Mouse (Mus musculus): ENCODE data around the gene Slc6a16. TPM values are rescaled to one million over a fixed set of nuclear protein-coding genes. Genes with fewer than 3 reads are reported as not detected.

Gene Slc6a16
- polyA plus RNA-seq, 1 experiment from 2014 or later = 0.24 TPM

- WGBS = 90% methylated on average over 8 of the region's 8 CpGs
- H3K27me3 ChIP-seq (replicated peaks; ENCODE audit: control insufficient read depth, insufficient read depth, low read length) = no peaks in the 10 kb centered on the region
- H3K27ac ChIP-seq (ENCODE audit: low read depth) = no peak overlapping the region
- H3K9me3 ChIP-seq (ENCODE audit: control insufficient read depth, low read length) = no peaks in the 10 kb centered on the region
- ATAC-seq (replicated peaks; ENCODE audit: low FRiP score, low TSS enrichment, low read depth) = no peak
- H3K9ac ChIP-seq (ENCODE audit: low read length) = no peak overlapping the region
- H3K4me1 ChIP-seq (replicated peaks; ENCODE audit: control insufficient read depth, insufficient read depth, low read length) = peaks cover 11% of the 10 kb centered on the region
- DNase-seq (ENCODE audit: low spot score) = no peak
- H3K4me2 ChIP-seq (ENCODE audit: low read length) = no peak overlapping the region
- no peak overlapping the region for H3K4me3 ChIP-seq (ENCODE audit: low read depth, low read length)
- H3K36me3 ChIP-seq (ENCODE audit: control insufficient read depth, insufficient read depth, low read length) = peaks cover 91% of the 10 kb centered on the region
Observed at GRCm38 (mm10) chr7:45229046-45229445, 11.8 kb upstream of the Slc6a16 start.

- Histone ChIP-seq H3K4me3 (ENCODE audit: low read depth, low read length) (no peak overlapping the region), H3K9ac (ENCODE audit: low read length) (no peak overlapping the region), H3K4me1 (replicated peaks; ENCODE audit: control insufficient read depth, insufficient read depth, low read length) (peaks cover 14% of the 10 kb centered on the region), H3K36me3 (ENCODE audit: control insufficient read depth, insufficient read depth, low read length) (peaks cover 86% of the 10 kb centered on the region), H3K9me3 (ENCODE audit: control insufficient read depth, low read length) (no peaks in the 10 kb centered on the region), H3K4me2 (ENCODE audit: low read length) (no peak overlapping the region), H3K27me3 (replicated peaks; ENCODE audit: control insufficient read depth, insufficient read depth, low read length) (no peaks in the 10 kb centered on the region), H3K27ac (ENCODE audit: low read depth) (no peak overlapping the region)
- ATAC-seq (replicated peaks; ENCODE audit: low FRiP score, low TSS enrichment, low read depth) (no peak), DNase-seq (ENCODE audit: low spot score) (no peak)
- 88% methylated on average over 7 of the region's 7 CpGs for WGBS
Observed at GRCm38 (mm10) chr7:45229459-45230203, 11.3 kb upstream of the Slc6a16 start.

DNA sequence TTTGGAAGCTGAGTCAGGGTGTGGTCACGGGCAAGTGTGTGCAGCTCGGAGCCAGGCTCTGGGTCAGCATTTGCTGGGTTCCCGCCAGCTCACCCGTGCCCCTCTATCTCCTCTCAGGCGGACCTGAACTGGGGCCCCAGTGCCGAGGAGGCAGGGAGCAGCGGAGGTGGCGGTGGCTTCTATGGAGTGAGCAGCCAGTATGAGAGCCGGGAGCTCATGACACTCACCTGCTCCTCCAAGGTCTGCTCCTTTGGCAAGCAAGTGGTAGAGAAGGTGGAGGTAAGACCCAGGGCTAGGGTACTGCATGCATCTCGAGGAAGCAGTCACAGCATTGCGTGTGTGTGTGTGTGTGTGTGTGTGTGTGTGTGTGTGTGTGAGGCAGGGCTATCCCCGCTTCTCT is 9.7 kb upstream of the Slc6a16 start:
- Histone ChIP-seq H3K27me3 (replicated peaks; ENCODE audit: control insufficient read depth, insufficient read depth, low read length) (no peaks in the 10 kb centered on the region), H3K4me1 (replicated peaks; ENCODE audit: control insufficient read depth, insufficient read depth, low read length) (peaks cover 24% of the 10 kb centered on the region), H3K4me2 (ENCODE audit: low read length) (no peak overlapping the region), H3K36me3 (ENCODE audit: control insufficient read depth, insufficient read depth, low read length) (peaks cover 70% of the 10 kb centered on the region), H3K4me3 (ENCODE audit: low read depth, low read length) (no peak overlapping the region), H3K27ac (ENCODE audit: low read depth) (no peak overlapping the region), H3K9ac (ENCODE audit: low read length) (no peak overlapping the region), H3K9me3 (ENCODE audit: control insufficient read depth, low read length) (no peaks in the 10 kb centered on the region)
- no peak for DNase-seq (ENCODE audit: low spot score)
- 86% methylated on average over 12 of the region's 12 CpGs for WGBS
- no peak for ATAC-seq (replicated peaks; ENCODE audit: low FRiP score, low TSS enrichment, low read depth)

- Histone ChIP-seq H3K36me3 (ENCODE audit: control insufficient read depth, insufficient read depth, low read length) (peaks cover 62% of the 10 kb centered on the region), H3K27me3 (replicated peaks; ENCODE audit: control insufficient read depth, insufficient read depth, low read length) (no peaks in the 10 kb centered on the region), H3K9me3 (ENCODE audit: control insufficient read depth, low read length) (no peaks in the 10 kb centered on the region), H3K9ac (ENCODE audit: low read length) (no peak overlapping the region), H3K27ac (ENCODE audit: low read depth) (no peak overlapping the region), H3K4me1 (replicated peaks; ENCODE audit: control insufficient read depth, insufficient read depth, low read length) (peaks cover 24% of the 10 kb centered on the region), H3K4me3 (ENCODE audit: low read depth, low read length) (no peak overlapping the region), H3K4me2 (ENCODE audit: low read length) (no peak overlapping the region)
- ATAC-seq (replicated peaks; ENCODE audit: low FRiP score, low TSS enrichment, low read depth) (no peak), DNase-seq (ENCODE audit: low spot score) (no peak)
- 71% methylated on average over 11 of the region's 11 CpGs for WGBS
Observed at GRCm38 (mm10) chr7:45231941-45232340, 8.9 kb upstream of the Slc6a16 start.

GRCm38 (mm10) chr7:45232716-45233465 is 8.0 kb upstream of the Slc6a16 start:
- 69% methylated on average over 13 of the region's 13 CpGs for WGBS
- peaks cover 54% of the 10 kb centered on the region for H3K36me3 ChIP-seq (ENCODE audit: control insufficient read depth, insufficient read depth, low read length)
- H3K27ac ChIP-seq (ENCODE audit: low read depth) = no peak overlapping the region
- H3K9ac ChIP-seq (ENCODE audit: low read length) = no peak overlapping the region
- DNase-seq (ENCODE audit: low spot score) (no peak), ATAC-seq (replicated peaks; ENCODE audit: low FRiP score, low TSS enrichment, low read depth) (no peak)
- no peak overlapping the region for H3K4me3 ChIP-seq (ENCODE audit: low read depth, low read length)
- H3K4me1 ChIP-seq (replicated peaks; ENCODE audit: control insufficient read depth, insufficient read depth, low read length) = peaks cover 24% of the 10 kb centered on the region
- no peaks in the 10 kb centered on the region for H3K9me3 ChIP-seq (ENCODE audit: control insufficient read depth, low read length)
- no peak overlapping the region for H3K4me2 ChIP-seq (ENCODE audit: low read length)
- no peaks in the 10 kb centered on the region for H3K27me3 ChIP-seq (replicated peaks; ENCODE audit: control insufficient read depth, insufficient read depth, low read length)

DNA sequence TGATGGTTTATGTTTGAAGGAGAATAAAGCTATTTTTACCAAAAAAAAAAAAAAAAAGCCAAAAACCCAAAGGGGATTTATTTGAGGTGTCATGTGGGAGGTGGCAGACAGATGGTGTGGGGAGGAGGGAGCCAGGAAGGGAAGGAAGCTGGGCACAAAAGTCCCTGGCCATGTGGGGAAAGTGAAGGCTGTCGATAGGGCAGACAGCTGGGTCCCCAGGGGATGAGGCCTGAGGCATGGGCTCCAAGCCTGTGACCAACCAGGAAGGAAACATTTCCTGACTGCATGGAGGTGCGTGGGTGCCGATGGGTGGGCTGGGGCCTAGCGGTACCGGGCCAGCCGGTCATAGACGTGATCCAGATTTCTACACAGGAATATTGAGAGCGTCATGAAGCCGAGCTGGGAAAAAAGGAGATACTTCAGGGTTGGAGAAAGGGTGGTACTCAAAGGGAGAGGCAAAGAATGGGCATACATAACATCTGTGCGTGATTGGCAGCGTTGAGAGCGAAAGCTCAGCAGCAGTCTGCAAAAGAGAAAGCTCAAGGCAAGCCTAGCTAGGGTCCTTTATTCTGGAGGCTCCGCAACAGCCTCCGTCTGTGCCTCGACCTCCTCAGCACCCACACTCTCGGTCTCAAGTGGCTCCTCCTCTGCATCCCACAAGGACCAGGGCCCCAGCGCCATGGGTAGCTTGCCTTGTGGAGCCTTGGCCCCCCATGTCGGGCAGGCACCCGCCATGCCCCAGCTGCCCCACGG is 7.1 kb upstream of the Slc6a16 start:
- Histone ChIP-seq H3K27me3 (replicated peaks; ENCODE audit: control insufficient read depth, insufficient read depth, low read length) (no peaks in the 10 kb centered on the region), H3K4me3 (ENCODE audit: low read depth, low read length) (no peak overlapping the region), H3K27ac (ENCODE audit: low read depth) (0 out of 2 replicates have a peak overlapping the region, but pooled peaks have one; percentile 55), H3K4me2 (ENCODE audit: low read length) (peak overlapping the region; percentile 22; the same call in 1 of the 2 replicates), H3K4me1 (replicated peaks; ENCODE audit: control insufficient read depth, insufficient read depth, low read length) (peaks cover 24% of the 10 kb centered on the region), H3K9ac (ENCODE audit: low read length) (0 out of 2 replicates have a peak overlapping the region, but pooled peaks have one; percentile 4), H3K9me3 (ENCODE audit: control insufficient read depth, low read length) (no peaks in the 10 kb centered on the region), H3K36me3 (ENCODE audit: control insufficient read depth, insufficient read depth, low read length) (peaks cover 46% of the 10 kb centered on the region)
- DNase-seq (ENCODE audit: low spot score) (no peak), ATAC-seq (replicated peaks; ENCODE audit: low FRiP score, low TSS enrichment, low read depth) (no peak)
- 33% methylated on average over 20 of the region's 20 CpGs for WGBS

DNA sequence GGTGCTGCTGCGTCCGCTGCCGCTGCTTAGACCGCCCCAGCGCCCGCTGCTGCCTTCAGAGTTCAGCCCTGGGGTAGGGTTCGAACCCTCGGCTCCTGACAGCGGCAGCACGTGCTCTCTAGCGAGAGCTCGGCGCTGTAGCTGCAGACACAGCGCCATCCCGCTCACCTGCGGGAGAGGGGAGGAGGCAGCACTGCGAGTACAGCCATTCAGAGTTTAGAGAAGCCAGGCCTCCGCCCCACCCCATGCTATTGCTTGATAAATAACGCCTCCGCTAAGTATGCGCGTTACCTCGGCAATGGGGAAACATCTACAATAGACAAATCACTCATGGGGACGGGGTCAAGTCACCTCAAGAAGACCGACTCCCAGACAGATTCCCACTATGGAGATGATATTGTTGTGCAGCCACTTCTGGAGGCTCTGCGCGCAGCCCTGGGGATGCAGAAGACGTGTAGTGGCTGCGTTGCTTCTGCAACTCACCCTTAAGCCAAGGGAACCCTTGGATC is 6.5 kb upstream of the Slc6a16 start:
- Histone ChIP-seq H3K27me3 (replicated peaks; ENCODE audit: control insufficient read depth, insufficient read depth, low read length) (no peaks in the 10 kb centered on the region), H3K27ac (ENCODE audit: low read depth) (peak overlapping the region; percentile 55), H3K4me3 (ENCODE audit: low read depth, low read length) (no peak overlapping the region), H3K36me3 (ENCODE audit: control insufficient read depth, insufficient read depth, low read length) (peaks cover 39% of the 10 kb centered on the region), H3K4me1 (replicated peaks; ENCODE audit: control insufficient read depth, insufficient read depth, low read length) (peaks cover 24% of the 10 kb centered on the region), H3K4me2 (ENCODE audit: low read length) (peak overlapping the region; percentile 47), H3K9me3 (ENCODE audit: control insufficient read depth, low read length) (no peaks in the 10 kb centered on the region), H3K9ac (ENCODE audit: low read length) (no peak overlapping the region)
- DNase-seq (ENCODE audit: low spot score) (peak; percentile 76), ATAC-seq (replicated peaks; ENCODE audit: low FRiP score, low TSS enrichment, low read depth) (peak; percentile 14; the same call in 1 of the 2 replicates)
- WGBS = 10% methylated on average over 29 of the region's 29 CpGs

DNA sequence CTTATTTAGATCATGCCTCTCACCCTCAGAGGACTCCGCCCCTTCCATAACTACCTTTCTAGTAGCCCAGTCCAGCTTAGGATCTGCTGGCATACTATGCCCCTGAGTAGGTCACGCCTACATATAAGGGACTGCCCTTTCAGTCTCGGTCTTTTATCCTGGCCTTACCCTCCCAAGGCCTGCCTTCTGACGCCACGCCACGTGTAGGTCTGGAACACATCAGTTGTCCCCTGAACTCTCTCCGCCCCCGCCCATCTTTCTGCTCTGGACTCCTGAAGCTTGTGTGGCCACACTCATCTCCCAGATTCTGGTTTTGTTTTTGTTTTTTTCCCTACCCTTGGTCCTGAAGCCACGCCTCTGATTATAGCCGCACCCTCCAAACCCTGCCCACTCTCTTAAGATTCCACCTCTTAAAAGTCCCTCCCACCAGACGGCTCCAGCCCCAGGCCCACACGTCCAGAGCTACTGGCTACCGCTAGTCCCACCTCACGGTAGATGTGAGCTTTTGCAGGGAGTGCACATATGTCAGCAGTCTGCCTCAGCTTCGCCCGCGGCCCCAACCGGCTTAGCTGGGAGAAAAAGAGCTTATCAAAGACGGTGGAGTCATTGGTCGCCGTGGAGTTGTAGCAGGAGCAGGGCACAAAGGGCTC is 5.8 kb upstream of the Slc6a16 start:
- no peaks in the 10 kb centered on the region for H3K9me3 ChIP-seq (ENCODE audit: control insufficient read depth, low read length)
- H3K36me3 ChIP-seq (ENCODE audit: control insufficient read depth, insufficient read depth, low read length) = peaks cover 33% of the 10 kb centered on the region
- H3K27ac ChIP-seq (ENCODE audit: low read depth) = peak overlapping the region; percentile 55
- H3K9ac ChIP-seq (ENCODE audit: low read length) = 0 out of 2 replicates have a peak overlapping the region, but pooled peaks have one; percentile 7
- 7% methylated on average over 21 of the region's 21 CpGs for WGBS
- peaks cover 24% of the 10 kb centered on the region for H3K4me1 ChIP-seq (replicated peaks; ENCODE audit: control insufficient read depth, insufficient read depth, low read length)
- ATAC-seq (replicated peaks; ENCODE audit: low FRiP score, low TSS enrichment, low read depth) (peak; percentile 72), DNase-seq (ENCODE audit: low spot score) (peak; percentile 82)
- no peaks in the 10 kb centered on the region for H3K27me3 ChIP-seq (replicated peaks; ENCODE audit: control insufficient read depth, insufficient read depth, low read length)
- peak overlapping the region; percentile 23 for H3K4me3 ChIP-seq (ENCODE audit: low read depth, low read length)
- peak overlapping the region; percentile 47 for H3K4me2 ChIP-seq (ENCODE audit: low read length)
